In genomic region chr4:141932785-141933574, GRCm38 (mm10) we compare ENCODE assay signal across 14 mouse cellular contexts. TPM values are rescaled to one million over a fixed set of nuclear protein-coding genes. Genes with fewer than 3 reads are reported as not detected.
DNase-seq lines count a peak whose midpoint lies in the region; ATAC-seq and TF ChIP-seq lines count a peak whose summit lies in the region.
"Had no signal": no experiment of that assay in that cellular context is flagged by ENCODE, and none has a peak within 500 bp of the region (broad histone marks: within the 10 kb centered on the region; RNA-seq: fewer than 3 reads in every experiment).

No protein-coding gene starts in this region.

- H3K9ac ChIP-seq in embryonic facial prominence, embryonic 15.5 days, result no peak overlapping the region
- no peak overlapping the region for H3K9ac ChIP-seq in hindbrain, postnatal 0 days (replicated peaks; ENCODE audit: low read length)
- no peak overlapping the region for H3K9ac ChIP-seq in midbrain, embryonic 14.5 days (replicated peaks; ENCODE audit: low read length)
- H3K9ac ChIP-seq: embryonic facial prominence, embryonic 13.5 days; heart, embryonic 13.5 days; intestine, embryonic 15.5 days had no signal

- DNase-seq in lung, adult 18-20 months, result peak; percentile 64 to 85
- no peak for DNase-seq in lung, postnatal 14 days
- peak; percentile 53 for DNase-seq in hindbrain, postnatal 0 days (ENCODE audit: low spot score)
- DNase-seq in midbrain, embryonic 14.5 days, result peak; percentile 57
- no peak for DNase-seq in kidney, postnatal 25 days
- no peak for DNase-seq in gastrocnemius, postnatal 4 days (ENCODE audit: low spot score in 2 of 2)
- DNase-seq in adipocyte (ENCODE audit: low spot score), result no peak
- DNase-seq: adrenal gland, adult 2 months had no signal

- H3K36me3 ChIP-seq in embryonic facial prominence, embryonic 15.5 days, result no peaks in the 10 kb centered on the region
- H3K36me3 ChIP-seq in hindbrain, postnatal 0 days (ENCODE audit: insufficient read depth, low read length), result no peaks in the 10 kb centered on the region
- no peaks in the 10 kb centered on the region for H3K36me3 ChIP-seq in midbrain, embryonic 14.5 days (ENCODE audit: control insufficient read depth, insufficient read depth, low read length)
- H3K36me3 ChIP-seq: embryonic facial prominence, embryonic 13.5 days; heart, embryonic 13.5 days; intestine, embryonic 15.5 days had no signal

- no peaks in the 10 kb centered on the region for H3K9me3 ChIP-seq in embryonic facial prominence, embryonic 15.5 days (replicated peaks)
- no peaks in the 10 kb centered on the region for H3K9me3 ChIP-seq in hindbrain, postnatal 0 days (ENCODE audit: low read length)
- no peaks in the 10 kb centered on the region for H3K9me3 ChIP-seq in midbrain, embryonic 14.5 days (ENCODE audit: control insufficient read depth, low read length)
- H3K9me3 ChIP-seq: embryonic facial prominence, embryonic 13.5 days; heart, embryonic 13.5 days; intestine, embryonic 15.5 days had no signal

- no peaks in the 10 kb centered on the region for H3K27me3 ChIP-seq in embryonic facial prominence, embryonic 15.5 days
- H3K27me3 ChIP-seq in hindbrain, postnatal 0 days (ENCODE audit: insufficient read depth, low read length), result no peaks in the 10 kb centered on the region
- H3K27me3 ChIP-seq in midbrain, embryonic 14.5 days (ENCODE audit: control insufficient read depth, insufficient read depth, low read length), result no peaks in the 10 kb centered on the region
- H3K27me3 ChIP-seq: embryonic facial prominence, embryonic 13.5 days; heart, embryonic 13.5 days had no signal

- WGBS in embryonic facial prominence, embryonic 15.5 days, result 71% methylated on average over 14 of the region's 14 CpGs
- WGBS in hindbrain, postnatal 0 days, result 33% methylated on average over 14 of the region's 14 CpGs
- WGBS in midbrain, embryonic 14.5 days, result 26% methylated on average over 14 of the region's 14 CpGs

- H3K4me3 ChIP-seq in embryonic facial prominence, embryonic 15.5 days (replicated peaks), result no peak overlapping the region
- H3K4me3 ChIP-seq in hindbrain, postnatal 0 days (ENCODE audit: low read length), result no peak overlapping the region
- H3K4me3 ChIP-seq in midbrain, embryonic 14.5 days (replicated peaks; ENCODE audit: low read depth, low read length), result no peak overlapping the region
- H3K4me3 ChIP-seq: embryonic facial prominence, embryonic 13.5 days; heart, embryonic 13.5 days; intestine, embryonic 15.5 days; megakaryocyte, embryonic 14.5 days had no signal

- TF ChIP-seq CTCF in hindbrain, postnatal 0 days (IDR thresholded peaks at IDR 0.05; ENCODE audit: low read depth), result no peak

- no peak overlapping the region for H3K4me2 ChIP-seq in embryonic facial prominence, embryonic 15.5 days (replicated peaks)
- no peak overlapping the region for H3K4me2 ChIP-seq in hindbrain, postnatal 0 days (ENCODE audit: low read depth, low read length)
- peak overlapping the region; percentile 3; the same call in 1 of the 2 replicates for H3K4me2 ChIP-seq in midbrain, embryonic 14.5 days (ENCODE audit: low read length)
- H3K4me2 ChIP-seq: embryonic facial prominence, embryonic 13.5 days; heart, embryonic 13.5 days; intestine, embryonic 15.5 days had no signal

- no peak overlapping the region for H3K27ac ChIP-seq in embryonic facial prominence, embryonic 15.5 days (replicated peaks)
- H3K27ac ChIP-seq in hindbrain, postnatal 0 days, result peak overlapping the region; percentile 45; the same call in 1 of the 2 replicates
- H3K27ac ChIP-seq in midbrain, embryonic 14.5 days (replicated peaks; ENCODE audit: low read depth, low read length), result no peak overlapping the region
- H3K27ac ChIP-seq: embryonic facial prominence, embryonic 13.5 days; heart, embryonic 13.5 days; intestine, embryonic 15.5 days had no signal

- peak; percentile 69; the same call in 1 of the 2 replicates for ATAC-seq in embryonic facial prominence, embryonic 15.5 days (ENCODE audit: insufficient number of reproducible peaks, low FRiP score, low TSS enrichment, low read depth)
- ATAC-seq in hindbrain, postnatal 0 days, result peak; percentile 73
- ATAC-seq in midbrain, embryonic 14.5 days (ENCODE audit: low FRiP score, low TSS enrichment), result peak; percentile 59; the same call in 1 of the 2 replicates
- ATAC-seq: CD4-positive, CD25-positive, alpha-beta regulatory T cell, adult 4 months; intestine, embryonic 15.5 days had no signal

- H3K4me1 ChIP-seq in embryonic facial prominence, embryonic 15.5 days, result no peaks in the 10 kb centered on the region
- H3K4me1 ChIP-seq in hindbrain, postnatal 0 days (ENCODE audit: insufficient read depth, low read length), result peaks cover 14% of the 10 kb centered on the region; the same call in 1 of the 2 replicates
- H3K4me1 ChIP-seq in midbrain, embryonic 14.5 days (ENCODE audit: control insufficient read depth, insufficient read depth, low read length), result 0 out of 2 replicates have a peak, but pooled peaks cover 8% of the 10 kb centered on the region
- H3K4me1 ChIP-seq: embryonic facial prominence, embryonic 13.5 days; megakaryocyte, embryonic 14.5 days had no signal

RNA-seq across cellular contexts. Expression of gene Efhd2, which starts 58.3 kb away (rescaled TPM):
- 81.7 and 83.2 TPM in 2 replicates for polyA plus RNA-seq in embryonic facial prominence, embryonic 15.5 days (2015; fragmentation: Nextera tagmentation; extraction: Ambion mirVana)
- 39.4 and 49.2 TPM in 2 replicates for total RNA-seq in hindbrain, postnatal 0 days (2014; rRNA removed)
- polyA plus RNA-seq in hindbrain, postnatal 0 days (2015; fragmentation: Nextera tagmentation; extraction: Ambion mirVana), result 62.5 and 64.8 TPM in 2 replicates
- polyA plus RNA-seq in midbrain, embryonic 14.5 days (2014; fragmentation: Nextera tagmentation; extraction: Ambion mirVana), result 53.8 and 54.0 TPM in 2 replicates
- total RNA-seq in gastrocnemius, postnatal 4 days (2021), result 10 to 100 TPM; 60.6 to 68.0 TPM

Comparison
In these comparisons a context has a peak if more than half of its experiments do, and no peak if none do; other contexts are left out.
1. DNase-seq: peak in lung, adult 18-20 months (2 of 2), hindbrain, postnatal 0 days (single experiment) and midbrain, embryonic 14.5 days (single experiment); none in lung, postnatal 14 days (single experiment), kidney, postnatal 25 days (0 of 2), gastrocnemius, postnatal 4 days (0 of 2) and adipocyte (single experiment).
2. Peak in every context shown above with its lines, with median percentiles within 50 percentile points of each other: ATAC-seq.